Mouse (Mus musculus): ENCODE results near the gene Hsd3b4. TPM values are rescaled to one million over a fixed set of nuclear protein-coding genes. Genes with fewer than 3 reads are reported as not detected.
"Not testable (repeated sequence)": the region's sequence is repeated elsewhere in the genome, so short reads cannot be mapped to it uniquely, and the experiment has no call there.

Gene Hsd3b4
- polyA plus RNA-seq, 1 experiment from 2014 or later: not detected

- H3K27ac ChIP-seq; H3K9me3 ChIP-seq; H3K4me1 ChIP-seq (replicated peaks); H3K27me3 ChIP-seq (replicated peaks); ATAC-seq; H3K4me2 ChIP-seq (replicated peaks); H3K36me3 ChIP-seq; H3K9ac ChIP-seq; H3K4me3 ChIP-seq (replicated peaks): not testable (repeated sequence)
- WGBS: no CpG with 5 or more reads among the region's 1 CpGs
These were observed 39.3 kb downstream of the Hsd3b4 start for GRCm38 (mm10) chr3:98471057-98471456.

DNA sequence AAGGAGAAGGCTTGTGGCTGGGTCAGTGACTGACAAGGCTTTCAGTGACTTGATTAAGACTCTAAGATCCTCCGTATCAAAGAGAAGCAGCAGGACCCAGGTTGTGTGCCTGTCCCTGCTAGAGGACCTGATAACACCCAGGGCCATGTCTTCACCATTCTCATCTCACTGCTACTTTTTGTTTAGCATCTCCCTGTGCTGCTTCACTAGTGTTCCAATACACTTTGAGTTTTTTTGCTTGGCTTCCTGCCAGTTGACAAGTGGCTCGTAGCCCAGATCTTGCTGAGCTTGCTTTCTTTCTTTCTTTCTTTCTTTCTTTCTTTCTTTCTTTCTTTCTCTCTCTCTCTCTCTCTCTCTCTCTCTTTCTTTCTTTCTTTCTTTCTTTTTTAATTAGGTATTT is 41.0 kb downstream of the Hsd3b4 start:
- not testable (repeated sequence) for H3K9ac ChIP-seq; ATAC-seq; H3K27me3 ChIP-seq (replicated peaks); H3K4me2 ChIP-seq (replicated peaks); H3K4me1 ChIP-seq (replicated peaks); H3K9me3 ChIP-seq; H3K36me3 ChIP-seq; H3K4me3 ChIP-seq (replicated peaks); H3K27ac ChIP-seq
- WGBS: 60% methylated on average over 1 of the region's 2 CpGs

GRCm38 (mm10) chr3:98457026-98457425 is 53.3 kb downstream of the Hsd3b4 start, which contains the start of gene Gm4450:
TSS of gene Gm4450 (minus strand) at chr3:98457126.
- not testable (repeated sequence) for H3K27ac ChIP-seq; H3K4me2 ChIP-seq (replicated peaks); H3K4me1 ChIP-seq (replicated peaks); H3K36me3 ChIP-seq; H3K4me3 ChIP-seq (replicated peaks); ATAC-seq; H3K9me3 ChIP-seq; H3K27me3 ChIP-seq (replicated peaks); H3K9ac ChIP-seq
- 88% methylated on average over 1 of the region's 1 CpGs for WGBS

GRCm38 (mm10) chr3:98453786-98454185 is 56.5 kb downstream of the Hsd3b4 start:
- not testable (repeated sequence) for H3K27me3 ChIP-seq (replicated peaks); H3K4me3 ChIP-seq (replicated peaks); H3K9ac ChIP-seq; H3K4me1 ChIP-seq (replicated peaks); ATAC-seq; H3K4me2 ChIP-seq (replicated peaks); H3K9me3 ChIP-seq; H3K27ac ChIP-seq; H3K36me3 ChIP-seq
- 64% methylated on average over 5 of the region's 5 CpGs for WGBS

Other genes starting within 250 kb of the Hsd3b4 start
- 149 and 177 TPM in 2 replicates for gene Hmgcs2, start 230.1 kb downstream of the Hsd3b4 start, polyA plus RNA-seq (2015; fragmentation: Nextera tagmentation; extraction: Ambion mirVana)
- 291 and 356 TPM in 2 replicates for gene Phgdh, start 170.5 kb downstream of the Hsd3b4 start, polyA plus RNA-seq (2015; fragmentation: Nextera tagmentation; extraction: Ambion mirVana)
- gene Zfp697, start 128.1 kb downstream of the Hsd3b4 start, polyA plus RNA-seq (2015; fragmentation: Nextera tagmentation; extraction: Ambion mirVana): 7.1 and 7.2 TPM in 2 replicates
- gene Gm4450, start 53.4 kb downstream of the Hsd3b4 start, polyA plus RNA-seq (2015; fragmentation: Nextera tagmentation; extraction: Ambion mirVana): not detected in 2 replicates
- gene Gm10681, start 78.3 kb upstream of the Hsd3b4 start, polyA plus RNA-seq (2015; fragmentation: Nextera tagmentation; extraction: Ambion mirVana): not detected in 2 replicates
- not detected in 2 replicates for gene Hsd3b5, start 119.7 kb upstream of the Hsd3b4 start, polyA plus RNA-seq (2015; fragmentation: Nextera tagmentation; extraction: Ambion mirVana)
- 0.18 and 0.28 TPM in 2 replicates for gene Hsd3b2, start 214.0 kb upstream of the Hsd3b4 start, polyA plus RNA-seq (2015; fragmentation: Nextera tagmentation; extraction: Ambion mirVana)

All from intestine, embryonic 15.5 days (tissue).